Mouse (Mus musculus): Measurements from ENCODE around the gene Slc28a1. TPM values are rescaled to one million over a fixed set of nuclear protein-coding genes. Genes with fewer than 3 reads are reported as not detected.

Gene Slc28a1
- polyA plus RNA-seq (2015; fragmentation: Nextera tagmentation; extraction: Ambion mirVana) = 0.06 and 0.13 TPM in 2 replicates

DNA sequence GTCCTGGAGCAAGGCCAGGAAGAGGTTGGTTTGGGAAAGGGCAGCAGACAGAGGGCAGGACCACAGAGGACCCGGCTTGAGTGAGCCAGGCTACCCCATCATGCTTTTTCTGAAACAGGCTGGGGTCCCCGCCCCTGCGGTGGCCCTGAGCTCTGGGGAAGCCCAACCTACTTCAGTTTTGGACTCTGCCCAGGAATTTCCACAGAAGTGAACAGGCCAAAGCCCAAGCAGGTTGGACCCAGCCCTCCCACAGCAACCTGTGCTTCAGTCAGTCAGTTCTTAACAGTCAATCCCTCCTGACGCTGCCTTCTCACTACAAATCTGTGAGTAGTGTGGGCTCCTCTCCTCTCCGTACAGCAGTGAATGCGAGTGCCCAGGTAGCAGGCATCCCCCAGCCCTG is at the start of gene Slc28a1:
Gene Slc28a1 (plus strand): TSS at position 245 of the 400 bp plus-strand sequence.
- 0 out of 2 replicates have a peak, but pooled peaks cover 4% of the 10 kb centered on the region for H3K27me3 ChIP-seq
- H3K27ac ChIP-seq = no peak within 1 kb of the TSS
- H3K4me3 ChIP-seq = no peak within 1 kb of the TSS
- no peak within 1 kb of the TSS for H3K4me2 ChIP-seq (replicated peaks)
- no peak within 1 kb of the TSS for H3K9ac ChIP-seq
- no peaks in the 10 kb centered on the region for H3K9me3 ChIP-seq
- no peak for ATAC-seq (ENCODE audit: low FRiP score, low read depth)
- no peaks in the 10 kb centered on the region for H3K36me3 ChIP-seq
- peaks cover 11% of the 10 kb centered on the region for H3K4me1 ChIP-seq
- WGBS = 74% methylated on average over 6 of the region's 6 CpGs

DNA sequence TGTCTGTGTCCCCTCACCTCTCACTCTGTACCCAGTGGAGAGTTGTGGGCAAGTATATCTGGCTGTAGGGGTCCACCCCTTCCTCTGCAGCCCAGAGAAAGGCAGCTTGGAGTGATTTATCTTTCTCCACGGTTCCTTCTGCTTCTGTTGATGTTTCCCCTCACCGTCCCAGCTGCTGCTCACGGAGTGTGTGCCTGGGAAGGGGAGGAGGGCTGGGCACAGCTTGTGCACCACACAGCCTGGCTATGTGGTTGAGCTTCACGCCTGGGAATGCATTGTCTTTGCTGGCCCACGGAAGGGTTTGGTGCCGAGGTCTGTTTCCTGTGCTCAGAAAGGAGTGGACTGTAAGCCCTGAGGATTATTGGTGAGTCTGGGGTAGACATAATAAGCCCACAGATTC is 47.9 kb upstream of the Slc28a1 start:
- Histone ChIP-seq H3K27ac (no peak overlapping the region), H3K4me1 (0 out of 2 replicates have a peak, but pooled peaks cover 4% of the 10 kb centered on the region), H3K36me3 (no peaks in the 10 kb centered on the region), H3K9ac (no peak overlapping the region), H3K27me3 (no peaks in the 10 kb centered on the region), H3K9me3 (no peaks in the 10 kb centered on the region), H3K4me3 (no peak overlapping the region), H3K4me2 (replicated peaks) (no peak overlapping the region)
- WGBS = 30% methylated on average over 6 of the region's 6 CpGs
- no peak for ATAC-seq (ENCODE audit: low FRiP score, low read depth)

DNA sequence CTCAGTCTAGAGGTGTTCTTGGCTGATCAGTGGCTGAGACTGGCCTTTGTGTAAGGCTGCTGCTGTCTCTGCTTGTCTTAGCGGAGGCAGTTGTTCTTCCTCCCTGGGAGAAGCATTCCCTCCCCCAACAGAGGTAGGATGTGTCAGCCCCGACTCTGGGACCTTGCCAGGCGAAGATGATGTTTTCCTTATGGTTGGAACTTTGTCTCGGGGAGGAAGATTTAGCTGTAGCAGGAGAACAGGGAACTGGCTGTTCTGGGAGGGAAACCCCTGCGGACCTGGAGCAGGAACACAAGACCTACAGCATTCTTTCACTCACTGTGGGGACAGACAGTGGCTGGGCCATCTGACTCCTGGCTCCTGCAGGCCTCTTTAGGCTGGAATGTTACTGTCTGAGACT is 42.1 kb upstream of the Slc28a1 start:
- Histone ChIP-seq H3K27ac (no peak overlapping the region), H3K4me1 (peaks cover 16% of the 10 kb centered on the region), H3K4me2 (replicated peaks) (no peak overlapping the region), H3K36me3 (no peaks in the 10 kb centered on the region), H3K9me3 (no peaks in the 10 kb centered on the region), H3K9ac (no peak overlapping the region), H3K4me3 (no peak overlapping the region), H3K27me3 (no peaks in the 10 kb centered on the region)
- 40% methylated on average over 5 of the region's 5 CpGs for WGBS
- no peak for ATAC-seq (ENCODE audit: low FRiP score, low read depth)

DNA sequence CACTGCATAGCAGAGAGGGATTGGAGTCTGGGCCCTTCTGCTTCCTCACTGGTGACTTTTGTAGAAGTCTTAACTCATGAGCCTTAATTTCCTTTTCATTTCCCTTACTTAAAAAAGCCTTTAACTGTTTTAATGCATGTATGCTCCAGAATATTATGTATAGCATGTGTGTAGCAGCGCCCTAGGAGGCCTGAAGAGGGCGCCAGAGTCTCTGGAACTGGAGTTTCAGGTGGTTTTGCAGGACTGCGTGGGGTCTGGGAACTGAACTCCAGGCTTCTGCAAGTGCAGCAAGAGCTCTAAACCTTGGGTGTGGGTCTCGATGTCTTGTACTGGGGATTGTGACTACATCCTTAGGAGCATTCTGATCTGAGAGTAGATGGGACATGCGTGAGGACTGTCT is 41.3 kb upstream of the Slc28a1 start:
- Histone ChIP-seq H3K4me3 (no peak overlapping the region), H3K9me3 (no peaks in the 10 kb centered on the region), H3K4me1 (peaks cover 16% of the 10 kb centered on the region), H3K36me3 (no peaks in the 10 kb centered on the region), H3K27ac (no peak overlapping the region), H3K27me3 (no peaks in the 10 kb centered on the region), H3K9ac (no peak overlapping the region), H3K4me2 (replicated peaks) (no peak overlapping the region)
- no peak for ATAC-seq (ENCODE audit: low FRiP score, low read depth)
- 83% methylated on average over 5 of the region's 5 CpGs for WGBS

- no peak overlapping the region for H3K4me3 ChIP-seq
- no peaks in the 10 kb centered on the region for H3K9me3 ChIP-seq
- H3K27ac ChIP-seq = no peak overlapping the region
- H3K9ac ChIP-seq = no peak overlapping the region
- WGBS = 44% methylated on average over 9 of the region's 9 CpGs
- peak; percentile 66; the same call in 1 of the 2 replicates for ATAC-seq (ENCODE audit: low FRiP score, low read depth)
- H3K27me3 ChIP-seq = no peaks in the 10 kb centered on the region
- H3K36me3 ChIP-seq = no peaks in the 10 kb centered on the region
- peaks cover 16% of the 10 kb centered on the region for H3K4me1 ChIP-seq
- H3K4me2 ChIP-seq (replicated peaks) = no peak overlapping the region
Observed at GRCm38 (mm10) chr7:81074546-81074945, 40.1 kb upstream of the Slc28a1 start.

- 49% methylated on average over 7 of the region's 7 CpGs for WGBS
- no peaks in the 10 kb centered on the region for H3K9me3 ChIP-seq
- ATAC-seq (ENCODE audit: low FRiP score, low read depth) = no peak
- no peak overlapping the region for H3K4me3 ChIP-seq
- H3K27ac ChIP-seq = 0 out of 2 replicates have a peak overlapping the region, but pooled peaks have one; percentile 7
- H3K4me2 ChIP-seq (replicated peaks) = no peak overlapping the region
- peaks cover 16% of the 10 kb centered on the region for H3K4me1 ChIP-seq
- H3K27me3 ChIP-seq = no peaks in the 10 kb centered on the region
- no peak overlapping the region for H3K9ac ChIP-seq
- H3K36me3 ChIP-seq = no peaks in the 10 kb centered on the region
Observed at GRCm38 (mm10) chr7:81075299-81075698, 39.3 kb upstream of the Slc28a1 start.

- Histone ChIP-seq H3K27ac (no peak overlapping the region), H3K9ac (no peak overlapping the region), H3K4me3 (no peak overlapping the region), H3K4me2 (replicated peaks) (no peak overlapping the region), H3K27me3 (no peaks in the 10 kb centered on the region), H3K36me3 (no peaks in the 10 kb centered on the region), H3K9me3 (no peaks in the 10 kb centered on the region), H3K4me1 (peaks cover 17% of the 10 kb centered on the region)
- ATAC-seq (ENCODE audit: low FRiP score, low read depth) = no peak
- 78% methylated on average over 5 of the region's 5 CpGs for WGBS
Observed at GRCm38 (mm10) chr7:81075732-81076131, 38.9 kb upstream of the Slc28a1 start.

DNA sequence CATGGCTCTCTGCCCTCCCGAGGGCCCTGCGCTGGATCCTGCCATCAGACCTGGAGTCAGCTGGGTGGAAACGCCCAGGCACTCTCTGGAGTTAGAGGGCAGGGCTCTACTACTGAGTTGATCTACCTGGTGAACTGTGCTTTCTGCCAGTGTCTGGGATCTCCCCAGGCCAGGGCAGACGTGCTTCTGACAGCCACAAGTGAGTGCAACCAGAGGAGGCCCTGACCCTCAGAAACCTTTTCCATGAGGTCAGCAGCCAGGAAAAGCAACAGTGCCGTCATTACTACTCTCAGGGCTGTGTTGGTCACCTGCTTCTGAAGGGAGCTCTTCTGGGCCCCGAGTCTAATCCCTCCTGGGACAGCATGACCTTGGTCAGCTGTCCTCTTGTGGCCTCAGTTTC is 37.6 kb upstream of the Slc28a1 start:
- H3K9ac ChIP-seq = no peak overlapping the region
- H3K4me2 ChIP-seq (replicated peaks) = no peak overlapping the region
- no peak overlapping the region for H3K4me3 ChIP-seq
- no peaks in the 10 kb centered on the region for H3K27me3 ChIP-seq
- no peak overlapping the region for H3K27ac ChIP-seq
- H3K9me3 ChIP-seq = no peaks in the 10 kb centered on the region
- H3K36me3 ChIP-seq = no peaks in the 10 kb centered on the region
- WGBS = 60% methylated on average over 6 of the region's 6 CpGs
- peaks cover 21% of the 10 kb centered on the region for H3K4me1 ChIP-seq
- no peak for ATAC-seq (ENCODE audit: low FRiP score, low read depth)

GRCm38 (mm10) chr7:81078740-81079139 is 35.9 kb upstream of the Slc28a1 start:
- Histone ChIP-seq H3K9ac (no peak overlapping the region), H3K27ac (no peak overlapping the region), H3K27me3 (no peaks in the 10 kb centered on the region), H3K4me2 (replicated peaks) (no peak overlapping the region), H3K4me3 (no peak overlapping the region), H3K36me3 (no peaks in the 10 kb centered on the region), H3K9me3 (no peaks in the 10 kb centered on the region), H3K4me1 (peaks cover 14% of the 10 kb centered on the region)
- 84% methylated on average over 6 of the region's 6 CpGs for WGBS
- no peak for ATAC-seq (ENCODE audit: low FRiP score, low read depth)

DNA sequence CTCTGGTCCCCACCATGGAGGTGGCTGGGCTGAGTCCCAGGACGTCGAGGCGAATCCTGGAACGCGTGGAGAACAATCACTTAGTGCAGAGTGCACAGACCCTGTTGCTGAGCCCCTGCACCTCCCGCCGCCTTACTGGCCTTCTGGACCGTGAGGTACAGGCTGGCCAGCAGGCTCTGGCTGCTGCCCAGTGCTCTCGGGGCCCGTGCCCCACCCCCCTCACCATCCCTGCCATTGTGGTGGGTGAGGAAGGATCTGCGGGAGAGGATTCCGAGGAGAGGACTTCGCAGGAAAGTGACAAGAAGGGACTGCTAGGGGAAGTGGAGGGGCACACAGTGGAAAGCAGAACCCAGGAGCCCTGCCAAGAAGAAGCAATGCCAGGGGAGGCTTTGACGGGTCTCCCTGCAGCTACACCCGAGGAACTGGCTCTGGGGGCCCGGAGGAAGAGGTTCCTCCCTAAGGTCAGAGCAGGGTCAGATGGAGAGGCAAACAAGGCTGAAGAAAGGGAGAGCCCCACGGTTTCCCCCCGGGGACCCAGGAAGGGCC is 21.1 kb upstream of the Slc28a1 start:
- no peak for ATAC-seq (ENCODE audit: low FRiP score, low read depth)
- Histone ChIP-seq H3K36me3 (no peaks in the 10 kb centered on the region), H3K27ac (no peak overlapping the region), H3K4me2 (replicated peaks) (no peak overlapping the region), H3K4me1 (0 out of 2 replicates have a peak, but pooled peaks cover 8% of the 10 kb centered on the region), H3K27me3 (no peaks in the 10 kb centered on the region), H3K9me3 (0 out of 2 replicates have a peak, but pooled peaks cover 4% of the 10 kb centered on the region), H3K4me3 (no peak overlapping the region), H3K9ac (no peak overlapping the region)
- WGBS = 59% methylated on average over 18 of the region's 18 CpGs

GRCm38 (mm10) chr7:81094104-81094757 is 20.4 kb upstream of the Slc28a1 start:
- Histone ChIP-seq H3K4me3 (no peak overlapping the region), H3K9ac (no peak overlapping the region), H3K36me3 (no peaks in the 10 kb centered on the region), H3K27me3 (no peaks in the 10 kb centered on the region), H3K4me1 (0 out of 2 replicates have a peak, but pooled peaks cover 8% of the 10 kb centered on the region), H3K9me3 (0 out of 2 replicates have a peak, but pooled peaks cover 4% of the 10 kb centered on the region), H3K27ac (no peak overlapping the region), H3K4me2 (replicated peaks) (no peak overlapping the region)
- 75% methylated on average over 6 of the region's 6 CpGs for WGBS
- no peak for ATAC-seq (ENCODE audit: low FRiP score, low read depth)

- no peak overlapping the region for H3K4me3 ChIP-seq
- no peaks in the 10 kb centered on the region for H3K4me1 ChIP-seq
- no peaks in the 10 kb centered on the region for H3K9me3 ChIP-seq
- no peak overlapping the region for H3K4me2 ChIP-seq (replicated peaks)
- H3K9ac ChIP-seq = no peak overlapping the region
- no peak for ATAC-seq (ENCODE audit: low FRiP score, low read depth)
- 86% methylated on average over 5 of the region's 5 CpGs for WGBS
- no peaks in the 10 kb centered on the region for H3K36me3 ChIP-seq
- H3K27ac ChIP-seq = no peak overlapping the region
- no peaks in the 10 kb centered on the region for H3K27me3 ChIP-seq
Observed at GRCm38 (mm10) chr7:81100341-81100740, 14.3 kb upstream of the Slc28a1 start.

DNA sequence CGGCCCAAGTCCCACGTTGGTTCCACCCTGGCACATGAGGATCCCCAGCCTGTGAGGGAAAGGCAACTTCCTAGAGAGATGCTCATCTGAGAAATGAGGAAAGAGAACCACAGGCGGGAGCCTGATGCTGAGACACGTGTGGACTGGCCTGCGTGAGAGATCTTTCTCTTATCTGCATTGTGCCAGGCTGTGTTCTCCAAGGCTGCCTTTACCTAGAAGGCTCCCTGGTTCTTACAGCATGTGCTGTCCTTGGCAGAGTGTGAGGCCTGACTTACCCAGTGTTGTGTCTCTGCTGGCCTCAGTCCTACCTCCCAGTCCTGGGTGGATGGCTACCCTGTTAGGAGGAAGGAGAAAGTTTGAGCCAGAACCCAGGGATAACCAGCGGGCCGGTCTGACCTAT is 11.7 kb upstream of the Slc28a1 start:
- no peaks in the 10 kb centered on the region for H3K4me1 ChIP-seq
- no peaks in the 10 kb centered on the region for H3K27me3 ChIP-seq
- H3K36me3 ChIP-seq = no peaks in the 10 kb centered on the region
- no peak overlapping the region for H3K4me2 ChIP-seq (replicated peaks)
- no peaks in the 10 kb centered on the region for H3K9me3 ChIP-seq
- H3K9ac ChIP-seq = no peak overlapping the region
- 94% methylated on average over 7 of the region's 7 CpGs for WGBS
- H3K27ac ChIP-seq = no peak overlapping the region
- ATAC-seq (ENCODE audit: low FRiP score, low read depth) = no peak
- H3K4me3 ChIP-seq = no peak overlapping the region
